Mouse (Mus musculus): Measurements from ENCODE around the gene Kif6. TPM values are rescaled to one million over a fixed set of nuclear protein-coding genes. Genes with fewer than 3 reads are reported as not detected.

Gene Kif6
- polyA plus RNA-seq (2012) = not detected in 2 replicates

DNA sequence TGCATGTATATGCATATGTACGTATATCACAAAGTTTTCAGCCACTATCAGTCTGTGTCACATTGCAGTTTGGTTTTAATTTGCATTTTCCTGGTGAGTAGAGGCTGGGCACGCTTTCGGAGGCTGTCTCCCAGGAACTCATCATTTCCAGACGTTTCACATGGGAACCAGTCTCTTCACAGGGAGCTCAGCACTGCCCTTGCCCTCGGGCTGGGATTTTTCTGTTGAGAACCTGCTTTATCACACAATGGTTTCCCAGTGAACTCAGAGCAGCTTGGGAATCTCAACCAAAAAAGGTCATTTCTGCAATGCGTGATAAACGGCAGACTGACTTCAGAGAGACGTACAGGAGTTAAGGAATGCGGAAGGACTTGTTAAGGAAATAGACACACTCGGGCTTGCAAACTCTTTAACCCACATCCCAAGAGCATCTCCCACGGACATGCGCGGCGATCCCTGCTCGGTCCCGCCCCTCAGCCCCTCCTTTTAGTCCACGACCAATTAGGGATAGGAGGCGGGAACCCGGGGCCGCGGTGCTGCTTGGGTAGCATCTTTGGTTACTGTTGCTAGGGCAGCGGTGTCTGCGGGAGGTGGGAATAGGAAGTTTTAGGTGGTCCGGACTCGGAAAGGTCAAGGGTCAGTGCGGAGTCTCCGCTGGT is at the start of gene Kif6:
Kif6 (plus strand) TSS at position 560 of the 659 bp plus-strand sequence.

Other genes with a start within 250 kb of the Kif6 start
- gene Mocs1, start 186.8 kb upstream of the Kif6 start, polyA plus RNA-seq (2012) = 29.9 and 36.3 TPM in 2 replicates
- gene Daam2, start 50.8 kb upstream of the Kif6 start, polyA plus RNA-seq (2012) = not detected in 2 replicates